Mouse (Mus musculus) urinary bladder, postnatal 4 days (tissue): ENCODE data around the gene Dnmt3a.

Experiments
- DNase-seq, 2 experiments: peaks; one replicate each; pipeline ENCODE4 v3.0.0; 2021 to 2022; ENCODE audit warnings: low spot score in 2 of 2

Dnmt3a gene

GRCm38 (mm10) chr12:3787041-3787440 lies 18.8 kb upstream of the Dnmt3a start:
- no peak for DNase-seq

- DNase-seq, result no peak
Measured at GRCm38 (mm10) chr12:3787541-3787940, 18.3 kb upstream of the Dnmt3a start.

GRCm38 (mm10) chr12:3788421-3789051 lies 17.3 kb upstream of the Dnmt3a start:
- DNase-seq, result no peak

- no peak for DNase-seq
Measured at GRCm38 (mm10) chr12:3789626-3790185, 16.1 kb upstream of the Dnmt3a start.

- DNase-seq, result no peak
Measured at GRCm38 (mm10) chr12:3791257-3791656, 14.6 kb upstream of the Dnmt3a start.

GRCm38 (mm10) chr12:3791732-3792131 lies 14.1 kb upstream of the Dnmt3a start:
- peak; percentile 87 to 96 for DNase-seq

- no peak for DNase-seq
Measured at GRCm38 (mm10) chr12:3792248-3792647, 13.6 kb upstream of the Dnmt3a start.

GRCm38 (mm10) chr12:3795569-3795968 lies 10.2 kb upstream of the Dnmt3a start:
- DNase-seq, result no peak

- no peak for DNase-seq
Measured at GRCm38 (mm10) chr12:3799551-3799950, 6.3 kb upstream of the Dnmt3a start.

GRCm38 (mm10) chr12:3806271-3806684 lies 471 bp downstream of the Dnmt3a start:
- peak; percentile 79 to 87 for DNase-seq

GRCm38 (mm10) chr12:3806703-3807547 lies 1.1 kb downstream of the Dnmt3a start:
- peak; percentile 72 to 79 for DNase-seq

- peak; percentile 77 to 82 for DNase-seq
Measured at GRCm38 (mm10) chr12:3807548-3808395, 2.0 kb downstream of the Dnmt3a start.

- no peak for DNase-seq
Measured at GRCm38 (mm10) chr12:3808396-3808981, 2.7 kb downstream of the Dnmt3a start.

GRCm38 (mm10) chr12:3809520-3810180 lies 3.8 kb downstream of the Dnmt3a start:
- no peak for DNase-seq

GRCm38 (mm10) chr12:3810455-3810854 lies 4.6 kb downstream of the Dnmt3a start:
- no peak for DNase-seq

- no peak for DNase-seq
Measured at GRCm38 (mm10) chr12:3811596-3811995, 5.8 kb downstream of the Dnmt3a start.

GRCm38 (mm10) chr12:3812251-3812650 lies 6.4 kb downstream of the Dnmt3a start:
- DNase-seq, result no peak

GRCm38 (mm10) chr12:3813138-3813537 lies 7.3 kb downstream of the Dnmt3a start:
- no peak for DNase-seq

GRCm38 (mm10) chr12:3815386-3815785 lies 9.6 kb downstream of the Dnmt3a start:
- DNase-seq, result no peak

GRCm38 (mm10) chr12:3817033-3817432 lies 11.2 kb downstream of the Dnmt3a start:
- DNase-seq, result no peak

- no peak for DNase-seq
Measured at GRCm38 (mm10) chr12:3817566-3817965, 11.8 kb downstream of the Dnmt3a start.
